Mouse (Mus musculus): ENCODE data around the gene Adgre4. TPM values are rescaled to one million over a fixed set of nuclear protein-coding genes. Genes with fewer than 3 reads are reported as not detected.

Adgre4 gene
- 0.10 and 0.13 TPM in 2 replicates for polyA plus RNA-seq (2012; rRNA removed)

GRCm38 (mm10) chr17:55749786-55750185, at the start of gene Adgre4:
Gene Adgre4, plus strand, starts transcription at chr17:55749984.

DNA sequence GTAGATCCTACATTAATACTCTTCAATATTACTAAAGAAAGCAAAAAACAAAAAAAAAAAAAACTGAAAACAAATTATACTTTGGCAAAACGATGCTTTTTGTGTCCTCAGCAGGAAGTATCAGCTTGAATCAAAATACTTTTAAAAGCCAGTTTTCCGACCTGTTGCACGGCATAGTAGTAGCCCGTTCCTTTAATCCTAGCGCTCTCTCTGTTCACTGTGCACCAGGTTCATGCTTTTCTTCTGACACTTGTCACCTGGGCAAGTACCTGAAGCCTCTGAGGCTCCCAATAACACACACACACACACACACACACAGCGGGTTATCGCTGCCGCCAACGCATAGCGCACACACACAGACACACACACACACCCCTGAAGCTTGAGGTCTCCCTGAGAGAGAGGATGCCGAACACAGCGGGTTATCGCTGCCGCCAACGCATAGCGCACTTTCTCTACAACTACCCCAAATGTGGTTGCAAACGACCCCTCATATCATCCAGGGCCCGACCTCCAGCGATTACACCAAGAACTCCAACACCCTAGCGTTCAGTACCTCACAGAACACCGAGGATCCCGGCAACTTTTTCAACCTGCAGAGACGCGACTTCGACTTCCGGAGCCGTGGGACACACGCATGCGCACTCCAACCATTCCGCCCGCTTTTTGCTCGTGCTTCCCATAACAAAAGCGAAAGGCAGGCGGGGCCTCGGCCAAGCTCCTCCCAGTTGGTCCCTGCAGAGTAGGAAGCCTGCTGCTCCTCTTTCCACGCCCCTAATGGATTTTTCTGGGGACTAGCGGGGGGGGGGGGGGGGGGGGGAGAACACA, 37.6 kb upstream of the Adgre4 start, which contains the start of gene Pot1b:
Gene Pot1b (minus strand): TSS at position 645 of the 828 bp plus-strand sequence.

GRCm38 (mm10) chr17:55878636-55879369, 129.0 kb downstream of the Adgre4 start, which contains the start of gene Zfp119a:
Gene Zfp119a, minus strand, starts transcription at chr17:55878930.

Other genes with a start within 250 kb of the Adgre4 start
- not detected in 2 replicates for gene Vmn2r118, start 124.8 kb upstream of the Adgre4 start, polyA plus RNA-seq (2012; rRNA removed)
- gene Pot1b, start 37.4 kb upstream of the Adgre4 start, polyA plus RNA-seq (2012; rRNA removed): 0.90 and 0.91 TPM in 2 replicates
- gene Zfp119a, start 128.9 kb downstream of the Adgre4 start, polyA plus RNA-seq (2012; rRNA removed): 0.27 and 0.41 TPM in 2 replicates
- 0.38 and 0.45 TPM in 2 replicates for gene Zfp959, start 142.1 kb downstream of the Adgre4 start, polyA plus RNA-seq (2012; rRNA removed)
- 0.07 and 0.08 TPM in 2 replicates for gene Zfp119b, start 199.5 kb downstream of the Adgre4 start, polyA plus RNA-seq (2012; rRNA removed)
- gene Ebi3, start 202.7 kb downstream of the Adgre4 start, polyA plus RNA-seq (2012; rRNA removed): 5.3 and 6.3 TPM in 2 replicates
- 7.9 and 8.1 TPM in 2 replicates for gene Yju2, start 209.1 kb downstream of the Adgre4 start, polyA plus RNA-seq (2012; rRNA removed)
- 3.8 and 4.6 TPM in 2 replicates for gene Shd, start 220.5 kb downstream of the Adgre4 start, polyA plus RNA-seq (2012; rRNA removed)
- gene Fsd1, start 236.5 kb downstream of the Adgre4 start, polyA plus RNA-seq (2012; rRNA removed): 1.3 and 1.6 TPM in 2 replicates

Data from colon, adult 2 months (tissue).